ENCODE assay signal across 8 mouse cellular contexts in genomic region chr12:84174190-84174811, GRCm38 (mm10). TPM values are rescaled to one million over a fixed set of nuclear protein-coding genes. Genes with fewer than 3 reads are reported as not detected.
DNase-seq lines count a peak whose midpoint lies in the region; ATAC-seq lines count a peak whose summit lies in the region.

No protein-coding gene starts in this region.

- 71% methylated on average over 9 of the region's 9 CpGs for WGBS in heart, embryonic 10.5 days

- intact Hi-C loops in gastrocnemius, postnatal 14 days (cut with DNase I; ENCODE audit: low total_unique reads), result no loop called here

- 0 out of 2 replicates have a peak overlapping the region, but pooled peaks have one; percentile 3 for H3K4me3 ChIP-seq in heart, embryonic 10.5 days

- H3K27ac ChIP-seq in heart, embryonic 10.5 days, result peak overlapping the region; percentile 95

- no peaks in the 10 kb centered on the region for H3K27me3 ChIP-seq in heart, embryonic 10.5 days (ENCODE audit: insufficient read depth, poor library complexity, severe bottlenecking)

- ATAC-seq in monocyte, adult 5-6 weeks (replicated peaks; ENCODE audit: insufficient number of reproducible peaks, low FRiP score, low TSS enrichment, poor library complexity, severe bottlenecking), result peak; percentile 37

- peaks cover 64% of the 10 kb centered on the region for H3K4me1 ChIP-seq in heart, embryonic 10.5 days

- DNase-seq in gastrocnemius, postnatal 14 days, result peak; percentile 52
- no peak for DNase-seq in gastrocnemius, adult 18-20 months (ENCODE audit: low spot score)
- DNase-seq in adrenal gland, adult 2 months, result peak; percentile 85
- DNase-seq in heart, embryonic 10.5 days (ENCODE audit: low spot score), result no peak
- DNase-seq in kidney, postnatal 36 days, result peak; percentile 71 to 86
- DNase-seq in thymus, adult 18-20 months, result no peak
- no peak for DNase-seq in retina, postnatal 1 day

- peaks cover 39% of the 10 kb centered on the region for H3K36me3 ChIP-seq in heart, embryonic 10.5 days

- no peaks in the 10 kb centered on the region for H3K9me3 ChIP-seq in heart, embryonic 10.5 days

RNA-seq across cellular contexts. Expression of gene Pnma1, which starts 26.0 kb away (rescaled TPM):
- total RNA-seq in gastrocnemius, postnatal 14 days (2021), result under 1 TPM; 0.23 to 0.24 TPM
- total RNA-seq in gastrocnemius, adult 18-20 months (2021), result under 1 TPM in 1 of 2 experiments, not detected in 1; 0.11 TPM
- under 1 TPM; 0.28 to 0.43 TPM for total RNA-seq in adrenal gland, adult 2 months (2021)
- polyA plus RNA-seq in adrenal gland, adult 2 months (2012; rRNA removed), result 0.15 TPM in 1 of 2 replicates, not detected in the other
- 0.71 and 1.1 TPM in 2 replicates for polyA plus RNA-seq in heart, embryonic 10.5 days (2016; fragmentation: Nextera tagmentation; extraction: Ambion mirVana)
- 0.78 to 3.5 TPM in 2 of 3 replicates, not detected in the other for total RNA-seq in monocyte, adult 5-6 weeks (2017)

RNA-seq across cellular contexts. Expression of gene Elmsan1, which starts 44.4 kb away (rescaled TPM):
- total RNA-seq in gastrocnemius, postnatal 14 days (2021), result 10 to 100 TPM; 10.8 to 11.2 TPM
- 10 to 100 TPM in 1 of 2 experiments, 1 to 10 TPM in 1; 6.9 to 10.9 TPM for total RNA-seq in gastrocnemius, adult 18-20 months (2021)
- total RNA-seq in adrenal gland, adult 2 months (2021), result 10 to 100 TPM; 17.0 to 22.7 TPM
- polyA plus RNA-seq in adrenal gland, adult 2 months (2012; rRNA removed), result 14.4 and 20.4 TPM in 2 replicates
- 8.0 and 10.5 TPM in 2 replicates for polyA plus RNA-seq in heart, embryonic 10.5 days (2016; fragmentation: Nextera tagmentation; extraction: Ambion mirVana)
- total RNA-seq in monocyte, adult 5-6 weeks (2017), result 21.6 to 42.4 TPM (median 28.2 TPM) in 3 replicates

Comparison
In these comparisons a context has a peak if more than half of its experiments do, and no peak if none do; other contexts are left out.
1. DNase-seq: peak in gastrocnemius, postnatal 14 days (single experiment), adrenal gland, adult 2 months (single experiment) and kidney, postnatal 36 days (2 of 2); none in gastrocnemius, adult 18-20 months (single experiment), heart, embryonic 10.5 days (single experiment), thymus, adult 18-20 months (0 of 2) and retina, postnatal 1 day (single experiment).